Mouse (Mus musculus) liver, embryonic 14.5 days (tissue): ENCODE measurements at regions not wholly inside any gene's neighbourhood (a gene's known extent, or its start where the extent isn't known, plus 50 kb on each side); places are given as distances from the start of the nearest gene placed in this dataset.

Experiments
- ATAC-seq: fragments of 200-750 bp; cut with Nextera tagmentation; 2 replicates; pipeline ENCODE4 v1.8.0; 2017; ENCODE audit warnings: moderate number of reproducible peaks, mild to moderate bottlenecking, moderate library complexity; ENCODE audit not compliant: insufficient read depth
- DNase-seq, 3 experiments: peaks; one replicate each; pipeline ENCODE4 v3.0.0-alpha.2; 2012 to 2013; ENCODE audit warnings: low read depth in 3 of 3, low spot score in 3 of 3
- H3K27ac ChIP-seq: fragments of 300-500 bp; sonication (generic); 2 replicates; pipeline ENCODE4 v1.5.1; 2014; ENCODE audit warnings: moderate library complexity, mild to moderate bottlenecking, control low read depth, inconsistent platforms
- H3K27me3 ChIP-seq: fragments of 300-500 bp; sonication (generic); 2 replicates; pipeline ENCODE4 v1.6.1; 2014; ENCODE audit warnings: mild to moderate bottlenecking, low read length, moderate library complexity; ENCODE audit not compliant: control insufficient read depth, insufficient read depth
- H3K36me3 ChIP-seq: fragments of 300-500 bp; sonication (generic); replicated peaks from 2 replicates; pipeline ENCODE4 v1.6.1; 2014; ENCODE audit warnings: low read depth; ENCODE audit not compliant: control insufficient read depth, insufficient read depth
- H3K4me1 ChIP-seq, 2 experiments: fragments of 200-500 bp in 1 of 2; fragments of 300-500 bp in 1 of 2; sonication (generic) in 1 of 2; replicated peaks; 2 replicates each; pipeline ENCODE4 v1.6.1; 2012 to 2014; ENCODE audit warnings: antibody characterized with exemption in 1 of 2, inconsistent platforms in 1 of 2, low read length in 1 of 2; ENCODE audit not compliant: control insufficient read depth in 2 of 2, insufficient read depth in 2 of 2
- H3K4me2 ChIP-seq: fragments of 300-500 bp; sonication (generic); 2 replicates; pipeline ENCODE4 v1.6.1; 2014; ENCODE audit warnings: low read depth, mild to moderate bottlenecking, control low read depth, moderate library complexity
- H3K4me3 ChIP-seq, 2 experiments: fragments of 200-500 bp in 1 of 2; fragments of 300-500 bp in 1 of 2; sonication (generic) in 1 of 2; 2 replicates each; pipeline ENCODE4 v1.5.1; 2012 to 2014; ENCODE audit warnings: low read depth in 2 of 2, low read length in 2 of 2, mild to moderate bottlenecking in 2 of 2, control low read depth in 1 of 2, inconsistent platforms in 1 of 2, moderate library complexity in 1 of 2; ENCODE audit not compliant: insufficient read depth in 1 of 2
- H3K9ac ChIP-seq: fragments of 300-500 bp; sonication (generic); replicated peaks from 2 replicates; pipeline ENCODE4 v1.6.1; 2014; ENCODE audit warnings: mild to moderate bottlenecking, control low read depth, moderate library complexity
- H3K9me3 ChIP-seq: fragments of 300-500 bp; sonication (generic); 2 replicates; pipeline ENCODE4 v1.6.1; 2016; ENCODE audit warnings: low read length, mixed read lengths; ENCODE audit not compliant: control insufficient read depth
- CTCF ChIP-seq: IDR thresholded peaks from 2 replicates; pipeline ENCODE4 v1.5.1; 2016; ENCODE audit warnings: antibody characterized with exemption, low read depth, control low read depth
- EP300 ChIP-seq: IDR thresholded peaks from 2 replicates; pipeline ENCODE4 v1.6.1; 2016; ENCODE audit warnings: antibody characterized with exemption, low read depth
- WGBS: fragments of 180-500 bp; shearing (Covaris S2); extraction: QIAGEN DNeasy Blood & Tissue Kit; methylation state at CpG from one replicate; pipeline ENCODE4 v1.1.7; 2014; ENCODE audit not compliant: insufficient replicate concordance; 5-methylcytosine and 5-hydroxymethylcytosine counted together

- no peak for DNase-seq
- no peak overlapping the region for H3K4me3 ChIP-seq
- H3K4me1 ChIP-seq: no peaks in the 10 kb centered on the region
- H3K27me3 ChIP-seq: no peaks in the 10 kb centered on the region
- no peak overlapping the region for H3K4me2 ChIP-seq
- no peak for TF ChIP-seq EP300
- no peak for TF ChIP-seq CTCF
- 65% methylated on average over 9 of the region's 9 CpGs for WGBS
- no peaks in the 10 kb centered on the region for H3K36me3 ChIP-seq
- no peaks in the 10 kb centered on the region for H3K9me3 ChIP-seq
- ATAC-seq: no peak
- no peak overlapping the region for H3K27ac ChIP-seq
- no peak overlapping the region for H3K9ac ChIP-seq
Observed at GRCm38 (mm10) chr1:137289456-137289855, 329.2 kb upstream of the Nr5a2 start.

- DNase-seq: no peak
- ATAC-seq: no peak
Observed at GRCm38 (mm10) chr1:137283291-137283690, 323.0 kb upstream of the Nr5a2 start.

GRCm38 (mm10) chr1:137282457-137282856 is 322.2 kb upstream of the Nr5a2 start:
- no peak for DNase-seq
- TF ChIP-seq EP300: no peak
- no peak for TF ChIP-seq CTCF
- peaks cover 0 to 2% of the 10 kb centered on the region in 2 experiments; a peak in 1 of 4 replicates for H3K4me1 ChIP-seq
- WGBS: 58% methylated on average over 5 of the region's 5 CpGs
- H3K9ac ChIP-seq: no peak overlapping the region
- no peaks in the 10 kb centered on the region for H3K36me3 ChIP-seq
- ATAC-seq: no peak
- H3K27ac ChIP-seq: no peak overlapping the region
- H3K4me2 ChIP-seq: no peak overlapping the region
- H3K9me3 ChIP-seq: no peaks in the 10 kb centered on the region
- H3K4me3 ChIP-seq: no peak overlapping the region
- no peaks in the 10 kb centered on the region for H3K27me3 ChIP-seq

More at GRCm38 (mm10) chr1:137283291-137283690, 323.0 kb upstream of the Nr5a2 start:
- TF ChIP-seq EP300 (no peak), CTCF (no peak)
- Histone ChIP-seq H3K36me3 (no peaks in the 10 kb centered on the region), H3K27ac (no peak overlapping the region), H3K4me3 (no peak overlapping the region), H3K27me3 (no peaks in the 10 kb centered on the region), H3K4me2 (no peak overlapping the region), H3K4me1 (peaks cover 0 to 2% of the 10 kb centered on the region in 2 experiments; a peak in 1 of 4 replicates), H3K9ac (no peak overlapping the region), H3K9me3 (no peaks in the 10 kb centered on the region)
- 67% methylated on average over 5 of the region's 5 CpGs for whole genome bisulfite sequencing

- no peak for ATAC-seq
- 70% methylated on average over 10 of the region's 10 CpGs for WGBS
- no peak overlapping the region for H3K9ac ChIP-seq
Observed at GRCm38 (mm10) chr1:137280391-137281386, 320.4 kb upstream of the Nr5a2 start.

GRCm38 (mm10) chr1:137279981-137280380 is 319.7 kb upstream of the Nr5a2 start:
- H3K4me2 ChIP-seq: no peak overlapping the region
- H3K36me3 ChIP-seq: no peaks in the 10 kb centered on the region
- H3K27ac ChIP-seq: no peak overlapping the region
- TF ChIP-seq EP300: no peak
- no peak for TF ChIP-seq CTCF
- no peak for ATAC-seq
- no peak overlapping the region for H3K4me3 ChIP-seq
- peaks cover 0 to 2% of the 10 kb centered on the region in 2 experiments; a peak in 1 of 4 replicates for H3K4me1 ChIP-seq
- no peak overlapping the region for H3K9ac ChIP-seq
- no peaks in the 10 kb centered on the region for H3K27me3 ChIP-seq
- no peaks in the 10 kb centered on the region for H3K9me3 ChIP-seq
- no peak for DNase-seq
- 86% methylated on average over 2 of the region's 2 CpGs for WGBS

More at GRCm38 (mm10) chr1:137280391-137281386, 320.4 kb upstream of the Nr5a2 start:
- H3K36me3 ChIP-seq: no peaks in the 10 kb centered on the region
- TF ChIP-seq EP300 (no peak), CTCF (no peak)
- no peak overlapping the region for H3K4me3 ChIP-seq
- no peaks in the 10 kb centered on the region for H3K9me3 ChIP-seq
- no peaks in the 10 kb centered on the region for H3K27me3 ChIP-seq
- no peak for DNase-seq
- H3K27ac ChIP-seq: no peak overlapping the region
- peaks cover 0 to 2% of the 10 kb centered on the region in 2 experiments; a peak in 1 of 4 replicates for H3K4me1 ChIP-seq
- H3K4me2 ChIP-seq: no peak overlapping the region
